Comparison of ENCODE assay signal across 7 mouse cellular contexts in the genomic region with DNA sequence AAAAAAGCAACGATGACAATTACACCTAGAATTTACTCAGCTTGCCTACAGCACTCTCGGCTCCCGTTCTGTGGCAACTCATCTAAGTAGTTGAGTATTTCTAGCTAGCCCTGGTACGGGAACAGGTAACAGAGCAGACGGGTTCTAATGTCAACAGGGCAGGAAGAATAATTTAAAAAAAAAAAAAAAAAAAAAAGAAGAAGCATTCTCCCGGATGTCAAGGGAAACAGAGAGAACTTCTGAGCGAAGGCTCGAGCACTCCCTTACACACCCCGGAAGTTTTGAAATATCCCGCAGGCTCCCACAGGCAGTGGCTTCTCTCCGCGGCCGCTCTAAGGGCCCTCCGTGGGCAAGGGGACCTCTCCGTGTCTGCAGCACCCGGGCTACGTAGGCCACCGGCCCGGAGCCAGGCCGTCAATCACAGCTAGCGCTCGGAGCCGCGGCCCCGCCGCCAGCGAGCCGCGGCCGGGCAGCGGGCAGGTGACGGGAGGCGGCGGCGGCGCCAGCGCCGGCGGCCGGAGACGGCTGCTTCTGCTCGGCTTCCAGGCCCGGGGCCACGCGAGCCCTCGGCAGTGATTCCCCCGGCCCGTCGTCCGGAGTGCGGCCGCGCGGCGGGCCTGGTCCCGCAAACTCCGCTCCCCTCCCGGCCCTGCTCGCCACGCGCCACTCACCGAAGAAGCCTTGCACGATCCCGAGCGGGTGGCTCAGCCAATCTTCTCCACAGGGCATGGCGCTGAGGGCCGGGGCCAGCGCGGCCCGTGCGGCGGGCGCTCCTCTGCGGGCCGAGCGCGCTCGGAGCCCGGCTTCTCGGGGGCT. TPM values are rescaled to one million over a fixed set of nuclear protein-coding genes. Genes with fewer than 3 reads are reported as not detected.
DNase-seq lines count a peak whose midpoint lies in the region; ATAC-seq and TF ChIP-seq lines count a peak whose summit lies in the region.

No protein-coding gene starts in this region.

- no peaks in the 10 kb centered on the region for H3K36me3 ChIP-seq in ES-E14 (ENCODE audit: control insufficient read depth, insufficient read depth, low read length, poor library complexity, severe bottlenecking)
- peaks cover 3% of the 10 kb centered on the region; the same call in 1 of the 2 replicates for H3K36me3 ChIP-seq in forebrain, embryonic 11.5 days (ENCODE audit: control insufficient read depth, insufficient read depth, low read length)
- peaks cover 33% of the 10 kb centered on the region for H3K36me3 ChIP-seq in limb, embryonic 10.5 days
- no peaks in the 10 kb centered on the region for H3K36me3 ChIP-seq in midbrain, embryonic 11.5 days (ENCODE audit: control insufficient read depth, insufficient read depth, low read length)

- no peak for DNase-seq in ES-E14 (ENCODE audit: low read depth, low spot score)
- peak; percentile 48 to 60 for DNase-seq in adrenal gland, adult 18-20 months (ENCODE audit: low spot score in 2 of 2)
- peak; percentile 76 for DNase-seq in forebrain, embryonic 11.5 days (ENCODE audit: low spot score)
- peak; percentile 27 for DNase-seq in heart, postnatal 25 days (ENCODE audit: low spot score)
- no peak for DNase-seq in limb, embryonic 10.5 days (ENCODE audit: low spot score)
- peak; percentile 93 for DNase-seq in midbrain, embryonic 11.5 days (ENCODE audit: low spot score, missing footprints)
- peak; percentile 57 to 81 for DNase-seq in spleen, postnatal 4 days (ENCODE audit: low spot score in 2 of 2)

- peaks cover 0 to 4% of the 10 kb centered on the region in 2 experiments; a peak in 3 of 4 replicates for H3K4me1 ChIP-seq in ES-E14 (ENCODE audit: control insufficient read depth in 2 of 2, insufficient read depth in 2 of 2, low read length in 2 of 2, poor library complexity in 1 of 2)
- H3K4me1 ChIP-seq in forebrain, embryonic 11.5 days (replicated peaks; ENCODE audit: control insufficient read depth, insufficient read depth, low read length): no peaks in the 10 kb centered on the region; the same call in 1 of the 2 replicates
- peaks cover 18% of the 10 kb centered on the region for H3K4me1 ChIP-seq in limb, embryonic 10.5 days
- H3K4me1 ChIP-seq in midbrain, embryonic 11.5 days (ENCODE audit: control insufficient read depth, insufficient read depth, low read length): peaks cover 14% of the 10 kb centered on the region

- H3K9ac ChIP-seq in ES-E14 (ENCODE audit: insufficient read depth, low read depth, low read length, poor library complexity, severe bottlenecking): peak overlapping the region; percentile 97
- peak overlapping the region; percentile 97 for H3K9ac ChIP-seq in forebrain, embryonic 11.5 days (ENCODE audit: low read length)
- H3K9ac ChIP-seq in midbrain, embryonic 11.5 days (ENCODE audit: low read length): peak overlapping the region; percentile 93

- peak; percentile 34 for ATAC-seq in forebrain, embryonic 11.5 days (replicated peaks; ENCODE audit: low FRiP score)
- ATAC-seq in midbrain, embryonic 11.5 days (ENCODE audit: low FRiP score): peak; percentile 70

- peak overlapping the region; percentile 77 for H3K4me2 ChIP-seq in forebrain, embryonic 11.5 days (ENCODE audit: low read depth, low read length, severe bottlenecking)
- peak overlapping the region; percentile 86 for H3K4me2 ChIP-seq in midbrain, embryonic 11.5 days

- H3K4me3 ChIP-seq in ES-E14 (ENCODE audit: insufficient read depth in 1 of 2, low read depth in 1 of 2, low read length in 2 of 2, poor library complexity in 1 of 2, severe bottlenecking in 1 of 2): peak overlapping the region; percentile 93 to 97
- H3K4me3 ChIP-seq in forebrain, embryonic 11.5 days (ENCODE audit: low read depth, low read length): peak overlapping the region; percentile 99
- peak overlapping the region; percentile 99 for H3K4me3 ChIP-seq in limb, embryonic 10.5 days
- peak overlapping the region; percentile 98 for H3K4me3 ChIP-seq in midbrain, embryonic 11.5 days (ENCODE audit: low read depth, low read length)

- intact Hi-C loops in heart, postnatal 25 days (cut with DNase I): no loop called here

- H3K9me3 ChIP-seq in ES-E14 (ENCODE audit: control insufficient read depth, insufficient read depth, low read depth, low read length): no peaks in the 10 kb centered on the region
- H3K9me3 ChIP-seq in forebrain, embryonic 11.5 days (ENCODE audit: control insufficient read depth, low read length): peaks cover 1% of the 10 kb centered on the region; the same call in 1 of the 2 replicates
- no peaks in the 10 kb centered on the region for H3K9me3 ChIP-seq in limb, embryonic 10.5 days (replicated peaks)
- peaks cover 1% of the 10 kb centered on the region; the same call in 1 of the 2 replicates for H3K9me3 ChIP-seq in midbrain, embryonic 11.5 days (ENCODE audit: control insufficient read depth, low read length)

- H3K27ac ChIP-seq in ES-E14 (ENCODE audit: insufficient read depth, low read depth, low read length, poor library complexity, severe bottlenecking): peak overlapping the region; percentile 69; the same call in 1 of the 2 replicates
- H3K27ac ChIP-seq in forebrain, embryonic 11.5 days (ENCODE audit: low read depth, low read length): peak overlapping the region; percentile 74
- H3K27ac ChIP-seq in limb, embryonic 10.5 days: peak overlapping the region; percentile 98
- peak overlapping the region; percentile 69 for H3K27ac ChIP-seq in midbrain, embryonic 11.5 days (ENCODE audit: low read depth, low read length)

- WGBS in forebrain, embryonic 11.5 days: under 1% methylated on average over 76 of the region's 80 CpGs
- under 1% methylated on average over 80 of the region's 80 CpGs for WGBS in limb, embryonic 10.5 days
- under 1% methylated on average over 80 of the region's 80 CpGs for WGBS in midbrain, embryonic 11.5 days

- in situ Hi-C loops in ES-E14 (cut with MboI; ENCODE audit: low sequenced_read_pairs in 2 of 2, unreplicated experiment in 2 of 2): no loop called here

- H3K27me3 ChIP-seq in forebrain, embryonic 11.5 days (ENCODE audit: control insufficient read depth, insufficient read depth, low read length): no peaks in the 10 kb centered on the region
- peaks cover 4% of the 10 kb centered on the region; the same call in 1 of the 2 replicates for H3K27me3 ChIP-seq in limb, embryonic 10.5 days (ENCODE audit: low read depth, poor library complexity, severe bottlenecking)
- no peaks in the 10 kb centered on the region for H3K27me3 ChIP-seq in midbrain, embryonic 11.5 days (ENCODE audit: control insufficient read depth, insufficient read depth, low read length)

TF ChIP-seq in ES-E14, 5 proteins besides CTCF, POLR2A, EP300 and RAD21:
- TF ChIP-seq ZNF384 (IDR thresholded peaks at IDR 0.05; ENCODE audit: low read depth, low read length): peak; percentile 52
- no peak for TF ChIP-seq ZC3H11A (IDR thresholded peaks at IDR 0.05; ENCODE audit: borderline replicate concordance, low read depth, low read length)

RNA-seq across cellular contexts. Expression of a gene that starts 0.6 kb away (rescaled TPM):
- 61.3 and 67.8 TPM in 2 replicates for total RNA-seq in ES-E14 (2012; rRNA removed)
- 10 to 100 TPM; 29.4 to 34.5 TPM for total RNA-seq in adrenal gland, adult 18-20 months (2021)
- polyA plus RNA-seq in forebrain, embryonic 11.5 days (2014; fragmentation: Nextera tagmentation; extraction: Ambion mirVana): 86.1 and 90.8 TPM in 2 replicates
- 10 to 100 TPM; 24.4 to 27.5 TPM for total RNA-seq in heart, postnatal 25 days (2021)
- 76.7 and 78.1 TPM in 2 replicates for polyA plus RNA-seq in limb, embryonic 10.5 days (2016; fragmentation: Nextera tagmentation; extraction: Ambion mirVana)
- polyA plus RNA-seq in midbrain, embryonic 11.5 days (2014; fragmentation: Nextera tagmentation; extraction: Ambion mirVana): 79.1 and 83.9 TPM in 2 replicates

RNA-seq across cellular contexts. Expression of a gene that starts 5.1 kb away (rescaled TPM):
- total RNA-seq in ES-E14 (2012; rRNA removed): 18.9 and 25.3 TPM in 2 replicates
- total RNA-seq in adrenal gland, adult 18-20 months (2021): 10 to 100 TPM; 41.7 to 46.2 TPM
- polyA plus RNA-seq in forebrain, embryonic 11.5 days (2014; fragmentation: Nextera tagmentation; extraction: Ambion mirVana): 44.5 and 45.3 TPM in 2 replicates
- 10 to 100 TPM; 27.2 to 28.7 TPM for total RNA-seq in heart, postnatal 25 days (2021)
- 37.1 and 39.1 TPM in 2 replicates for polyA plus RNA-seq in limb, embryonic 10.5 days (2016; fragmentation: Nextera tagmentation; extraction: Ambion mirVana)
- 44.4 and 46.6 TPM in 2 replicates for polyA plus RNA-seq in midbrain, embryonic 11.5 days (2014; fragmentation: Nextera tagmentation; extraction: Ambion mirVana)

Comparison
In these comparisons a context has a peak if more than half of its experiments do, and no peak if none do; other contexts are left out.
1. DNase-seq: peak in adrenal gland, adult 18-20 months (2 of 2), forebrain, embryonic 11.5 days (single experiment), heart, postnatal 25 days (single experiment), midbrain, embryonic 11.5 days (single experiment) and spleen, postnatal 4 days (2 of 2); none in ES-E14 (single experiment) and limb, embryonic 10.5 days (single experiment).
2. Peak in every context shown above with its lines, with median percentiles within 50 percentile points of each other: H3K27ac ChIP-seq, H3K4me3 ChIP-seq and H3K9ac ChIP-seq.